In genomic region chr19:4755565-4756192, GRCm38 (mm10) we compare ENCODE assay signal across 8 mouse cellular contexts. TPM values are rescaled to one million over a fixed set of nuclear protein-coding genes. Genes with fewer than 3 reads are reported as not detected.
DNase-seq lines count a peak whose midpoint lies in the region; ATAC-seq and TF ChIP-seq lines count a peak whose summit lies in the region.

No protein-coding gene starts in this region.

- TF ChIP-seq CTCF in cortical plate, adult 2 months (IDR thresholded peaks at IDR 0.05; ENCODE audit: extremely low read depth, insufficient read depth, low read length), result peak; percentile 96

- H3K4me1 ChIP-seq in cortical plate, adult 2 months (ENCODE audit: control insufficient read depth, insufficient read depth, low read length), result peaks cover 2% of the 10 kb centered on the region; the same call in 1 of the 2 replicates

- H3K4me3 ChIP-seq in cortical plate, adult 2 months (ENCODE audit: insufficient read depth, low read length), result peak overlapping the region; percentile 55

- peak; percentile 88 for DNase-seq in gastrocnemius, postnatal 10 days
- peak; percentile 89 to 91 for DNase-seq in left cerebral cortex, postnatal 10 days (ENCODE audit: extremely low spot score in 1 of 2, low spot score in 2 of 2)
- peak; percentile 84 for DNase-seq in right cerebral cortex, postnatal 25 days
- DNase-seq in urinary bladder, postnatal 4 days (ENCODE audit: low spot score in 2 of 2), result peak; percentile 77 to 85

- H3K27ac ChIP-seq in cortical plate, adult 2 months (ENCODE audit: insufficient read depth, low read length), result peak overlapping the region; percentile 86

- peak; percentile 43; the same call in 1 of the 2 replicates for TF ChIP-seq POLR2A in cortical plate, adult 2 months (IDR thresholded peaks at IDR 0.05; ENCODE audit: extremely low read depth, insufficient read depth, low read length)

- ATAC-seq in activated CD4-positive, CD25-positive, alpha-beta regulatory T cell, adult 4 months, result peak; percentile 60
- ATAC-seq in inflammation-experienced regulatory T-cells, adult 6 months, result peak; percentile 74
- peak; percentile 89 for ATAC-seq in megakaryocyte-erythroid progenitor cell, adult 5-6 weeks (replicated peaks; ENCODE audit: low FRiP score, low TSS enrichment, poor library complexity, severe bottlenecking)

- intact Hi-C loops in left cerebral cortex, postnatal 10 days (cut with DNase I), result loop anchor here (5.0 to 10.0 kb wide), 2 partner anchors 92 to 149 kb away; partner anchors contain the start of gene Bbs1

RNA-seq across cellular contexts. Expression of gene Rbm4b, which starts 0.6 kb away (rescaled TPM):
- polyA plus RNA-seq in activated CD4-positive, CD25-positive, alpha-beta regulatory T cell, adult 4 months (2017; shearing (Covaris generic)), result 100 to 1,000 TPM in 1 of 2 experiments, 10 to 100 TPM in 1; 87.2 to 107 TPM
- polyA plus RNA-seq in cortical plate, adult 2 months (2012; rRNA removed), result 16.0 and 17.8 TPM in 2 replicates
- total RNA-seq in gastrocnemius, postnatal 10 days (2021), result 1 to 10 TPM; 2.5 to 4.6 TPM
- 100 to 1,000 TPM in 1 of 3 experiments, 10 to 100 TPM in 2; 59.9 to 134 (median 96.8) TPM for polyA plus RNA-seq in inflammation-experienced regulatory T-cells, adult 6 months (2017; shearing (Covaris generic))
- total RNA-seq in left cerebral cortex, postnatal 10 days (2021), result 10 to 100 TPM; 12.4 to 14.2 TPM
- total RNA-seq in megakaryocyte-erythroid progenitor cell, adult 5-6 weeks (2014; fragmentation: Nextera tagmentation), result 5.0 and 11.3 TPM in 2 replicates
- total RNA-seq in megakaryocyte-erythroid progenitor cell, adult 5-6 weeks (2017), result 9.9 and 19.2 TPM in 2 replicates

RNA-seq across cellular contexts. Expression of gene Rbm4, which starts 38.0 kb away (rescaled TPM):
- 10 to 100 TPM; 25.8 to 50.9 TPM for polyA plus RNA-seq in activated CD4-positive, CD25-positive, alpha-beta regulatory T cell, adult 4 months (2017; shearing (Covaris generic))
- 57.4 and 61.8 TPM in 2 replicates for polyA plus RNA-seq in cortical plate, adult 2 months (2012; rRNA removed)
- 10 to 100 TPM; 44.8 to 46.5 TPM for total RNA-seq in gastrocnemius, postnatal 10 days (2021)
- polyA plus RNA-seq in inflammation-experienced regulatory T-cells, adult 6 months (2017; shearing (Covaris generic)), result 10 to 100 TPM; 30.3 to 45.0 (median 35.3) TPM
- total RNA-seq in left cerebral cortex, postnatal 10 days (2021), result 10 to 100 TPM; 68.0 to 68.9 TPM
- 51.9 and 59.4 TPM in 2 replicates for total RNA-seq in megakaryocyte-erythroid progenitor cell, adult 5-6 weeks (2014; fragmentation: Nextera tagmentation)
- 68.6 and 75.3 TPM in 2 replicates for total RNA-seq in megakaryocyte-erythroid progenitor cell, adult 5-6 weeks (2017)

RNA-seq across cellular contexts. Expression of gene Sptbn2, which starts 44.7 kb away (rescaled TPM):
- under 1 TPM; 0.11 to 0.17 TPM for polyA plus RNA-seq in activated CD4-positive, CD25-positive, alpha-beta regulatory T cell, adult 4 months (2017; shearing (Covaris generic))
- 198 and 220 TPM in 2 replicates for polyA plus RNA-seq in cortical plate, adult 2 months (2012; rRNA removed)
- 1 to 10 TPM in 1 of 2 experiments, under 1 TPM in 1; 0.96 to 1.1 TPM for total RNA-seq in gastrocnemius, postnatal 10 days (2021)
- polyA plus RNA-seq in inflammation-experienced regulatory T-cells, adult 6 months (2017; shearing (Covaris generic)), result under 1 TPM in 2 of 3 experiments, not detected in 1; 0.17 to 0.20 TPM
- 100 to 1,000 TPM; 553 to 622 TPM for total RNA-seq in left cerebral cortex, postnatal 10 days (2021)
- total RNA-seq in megakaryocyte-erythroid progenitor cell, adult 5-6 weeks (2014; fragmentation: Nextera tagmentation), result not detected in 2 replicates
- not detected in 2 replicates for total RNA-seq in megakaryocyte-erythroid progenitor cell, adult 5-6 weeks (2017)

RNA-seq across cellular contexts. Expression of gene Gm21992, which starts 55.7 kb away (rescaled TPM):
- 10 to 100 TPM; 36.1 to 36.5 TPM for polyA plus RNA-seq in activated CD4-positive, CD25-positive, alpha-beta regulatory T cell, adult 4 months (2017; shearing (Covaris generic))
- 16.7 and 18.9 TPM in 2 replicates for polyA plus RNA-seq in cortical plate, adult 2 months (2012; rRNA removed)
- 10 to 100 TPM; 10.9 to 11.6 TPM for total RNA-seq in gastrocnemius, postnatal 10 days (2021)
- polyA plus RNA-seq in inflammation-experienced regulatory T-cells, adult 6 months (2017; shearing (Covaris generic)), result 10 to 100 TPM; 32.0 to 43.4 (median 35.6) TPM
- total RNA-seq in left cerebral cortex, postnatal 10 days (2021), result 10 to 100 TPM; 16.0 to 16.2 TPM
- total RNA-seq in megakaryocyte-erythroid progenitor cell, adult 5-6 weeks (2014; fragmentation: Nextera tagmentation), result 29.3 and 59.5 TPM in 2 replicates
- 15.8 and 17.3 TPM in 2 replicates for total RNA-seq in megakaryocyte-erythroid progenitor cell, adult 5-6 weeks (2017)

RNA-seq across cellular contexts. Expression of gene Rbm14, which starts 55.8 kb away (rescaled TPM):
- 10 to 100 TPM; 18.3 to 54.9 TPM for polyA plus RNA-seq in activated CD4-positive, CD25-positive, alpha-beta regulatory T cell, adult 4 months (2017; shearing (Covaris generic))
- polyA plus RNA-seq in cortical plate, adult 2 months (2012; rRNA removed), result 22.8 and 25.1 TPM in 2 replicates
- 10 to 100 TPM; 18.6 to 22.5 TPM for total RNA-seq in gastrocnemius, postnatal 10 days (2021)
- polyA plus RNA-seq in inflammation-experienced regulatory T-cells, adult 6 months (2017; shearing (Covaris generic)), result 10 to 100 TPM; 18.8 to 43.7 (median 19.1) TPM
- total RNA-seq in left cerebral cortex, postnatal 10 days (2021), result 10 to 100 TPM; 52.7 to 57.0 TPM
- total RNA-seq in megakaryocyte-erythroid progenitor cell, adult 5-6 weeks (2014; fragmentation: Nextera tagmentation), result 74.2 and 76.1 TPM in 2 replicates
- 16.6 and 29.1 TPM in 2 replicates for total RNA-seq in megakaryocyte-erythroid progenitor cell, adult 5-6 weeks (2017)

Comparison
In these comparisons a context has a peak if more than half of its experiments do, and no peak if none do; other contexts are left out.
1. Peak in every context shown above with its lines: DNase-seq, ATAC-seq, H3K4me3 ChIP-seq and H3K27ac ChIP-seq.
2. RNA of gene Sptbn2, which starts 44.7 kb away (total RNA-seq): 553 to 622 TPM in left cerebral cortex, postnatal 10 days; 0.96 to 1.1 TPM in gastrocnemius, postnatal 10 days and not detected in megakaryocyte-erythroid progenitor cell, adult 5-6 weeks; every median in the first group is over 100 times any median in the second.